Mouse (Mus musculus): ENCODE measurements around the gene Ubl5. TPM values are rescaled to one million over a fixed set of nuclear protein-coding genes. Genes with fewer than 3 reads are reported as not detected.

Gene Ubl5
- polyA plus RNA-seq, 1 experiment from 2014 or later: 441 TPM

Other genes with a start within 250 kb of the Ubl5 start
- gene Zfp26, start 182.7 kb upstream of the Ubl5 start, polyA plus RNA-seq (2015; fragmentation: Nextera tagmentation; extraction: Ambion mirVana): 13.3 and 16.1 TPM in 2 replicates
- 29.0 and 31.3 TPM in 2 replicates for gene Zfp426, start 150.1 kb upstream of the Ubl5 start, polyA plus RNA-seq (2015; fragmentation: Nextera tagmentation; extraction: Ambion mirVana)
- 93.9 and 99.2 TPM in 2 replicates for gene Zfp266, start 121.5 kb upstream of the Ubl5 start, polyA plus RNA-seq (2015; fragmentation: Nextera tagmentation; extraction: Ambion mirVana)
- 45.0 and 45.3 TPM in 2 replicates for gene Zfp846, start 61.6 kb upstream of the Ubl5 start, polyA plus RNA-seq (2015; fragmentation: Nextera tagmentation; extraction: Ambion mirVana)
- gene Fbxl12, start 1.9 kb downstream of the Ubl5 start, polyA plus RNA-seq (2015; fragmentation: Nextera tagmentation; extraction: Ambion mirVana): 13.8 TPM in 2 replicates
- 66.0 and 66.3 TPM in 2 replicates for gene Pin1, start 9.2 kb downstream of the Ubl5 start, polyA plus RNA-seq (2015; fragmentation: Nextera tagmentation; extraction: Ambion mirVana)
- 199 and 226 TPM in 2 replicates for gene Olfm2, start 103.5 kb downstream of the Ubl5 start, polyA plus RNA-seq (2015; fragmentation: Nextera tagmentation; extraction: Ambion mirVana)
- 1.1 and 1.2 TPM in 2 replicates for gene Col5a3, start 172.2 kb downstream of the Ubl5 start, polyA plus RNA-seq (2015; fragmentation: Nextera tagmentation; extraction: Ambion mirVana)
- not detected in 2 replicates for gene Rdh8, start 175.6 kb downstream of the Ubl5 start, polyA plus RNA-seq (2015; fragmentation: Nextera tagmentation; extraction: Ambion mirVana)
- 12.9 and 13.2 TPM in 2 replicates for gene A230050P20Rik, start 225.8 kb downstream of the Ubl5 start, polyA plus RNA-seq (2015; fragmentation: Nextera tagmentation; extraction: Ambion mirVana)
- gene Angptl6, start 236.8 kb downstream of the Ubl5 start, polyA plus RNA-seq (2015; fragmentation: Nextera tagmentation; extraction: Ambion mirVana): 14.7 and 15.1 TPM in 2 replicates
- gene Ppan, start 245.3 kb downstream of the Ubl5 start, polyA plus RNA-seq (2015; fragmentation: Nextera tagmentation; extraction: Ambion mirVana): 46.3 and 47.5 TPM in 2 replicates

Data from hindbrain, embryonic 15.5 days (tissue).